Mouse (Mus musculus): ENCODE data around the gene Sbk3. TPM values are rescaled to one million over a fixed set of nuclear protein-coding genes. Genes with fewer than 3 reads are reported as not detected.

The Sbk3 gene
- total and polyA plus RNA-seq, 2 experiments from 2014 or later, result 2.7 to 3.9 TPM

DNA sequence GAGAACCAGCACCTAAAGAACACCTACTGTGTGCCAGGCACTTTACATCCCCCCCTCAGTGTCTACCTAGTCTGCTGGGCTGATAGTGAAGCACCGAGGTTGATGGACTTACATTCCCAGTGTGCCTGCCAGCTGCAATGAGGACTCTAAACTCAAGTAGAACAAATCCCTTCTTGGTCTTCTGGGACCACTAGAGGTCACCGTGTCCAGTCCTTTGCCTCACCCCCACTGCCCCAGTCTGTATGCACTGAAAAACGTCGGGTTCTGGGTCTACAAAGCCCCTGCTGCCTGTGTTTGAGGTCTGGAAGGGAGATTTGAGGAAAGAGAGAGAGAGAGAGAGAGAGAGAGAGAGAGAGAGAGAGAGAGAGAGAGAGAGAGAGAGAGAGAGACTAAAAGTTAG is 46.5 kb downstream of the Sbk3 start:
- DNase-seq (ENCODE audit: low spot score) (no peak), ATAC-seq (ENCODE audit: insufficient read depth, low read depth) (no peak)
- TF ChIP-seq EP300 (IDR thresholded peaks at IDR 0.05; ENCODE audit: low read depth) (no peak), CTCF (IDR thresholded peaks at IDR 0.05; ENCODE audit: low read depth) (no peak)
- Histone ChIP-seq H3K4me2 (ENCODE audit: low read depth, low read length) (peak overlapping the region; percentile 71), H3K4me3 (ENCODE audit: low read depth, low read length) (0 out of 2 replicates have a peak overlapping the region, but pooled peaks have one; percentile 13), H3K4me1 (ENCODE audit: control insufficient read depth, insufficient read depth) (peaks cover 22% of the 10 kb centered on the region), H3K27me3 (ENCODE audit: control insufficient read depth, insufficient read depth, low read length) (no peaks in the 10 kb centered on the region), H3K27ac (ENCODE audit: low read depth) (peak overlapping the region; percentile 59), H3K36me3 (replicated peaks; ENCODE audit: control insufficient read depth, insufficient read depth, low read length) (peaks cover 12% of the 10 kb centered on the region), H3K9ac (replicated peaks; ENCODE audit: low read depth, low read length) (no peak overlapping the region), H3K9me3 (replicated peaks; ENCODE audit: control insufficient read depth, low read length) (no peaks in the 10 kb centered on the region)
- WGBS, result 2% methylated on average over 4 of the region's 4 CpGs

GRCm38 (mm10) chr7:4923586-4924364 is 47.2 kb downstream of the Sbk3 start:
- TF ChIP-seq CTCF (IDR thresholded peaks at IDR 0.05; ENCODE audit: low read depth), result peak; percentile 39
- TF ChIP-seq EP300 (IDR thresholded peaks at IDR 0.05; ENCODE audit: low read depth), result no peak
- H3K4me1 ChIP-seq (ENCODE audit: control insufficient read depth, insufficient read depth), result peaks cover 22% of the 10 kb centered on the region
- 6% methylated on average over 37 of the region's 37 CpGs for WGBS
- H3K9me3 ChIP-seq (replicated peaks; ENCODE audit: control insufficient read depth, low read length), result no peaks in the 10 kb centered on the region
- H3K27me3 ChIP-seq (ENCODE audit: control insufficient read depth, insufficient read depth, low read length), result no peaks in the 10 kb centered on the region
- DNase-seq (ENCODE audit: low spot score), result no peak
- peak overlapping the region; percentile 13 for H3K4me3 ChIP-seq (ENCODE audit: low read depth, low read length)
- H3K9ac ChIP-seq (replicated peaks; ENCODE audit: low read depth, low read length), result 0 out of 2 replicates have a peak overlapping the region, but pooled peaks have one; percentile 11
- H3K27ac ChIP-seq (ENCODE audit: low read depth), result peak overlapping the region; percentile 59
- H3K36me3 ChIP-seq (replicated peaks; ENCODE audit: control insufficient read depth, insufficient read depth, low read length), result peaks cover 19% of the 10 kb centered on the region
- peak overlapping the region; percentile 71 for H3K4me2 ChIP-seq (ENCODE audit: low read depth, low read length)
- peak; percentile 19; the same call in 1 of the 2 replicates for ATAC-seq (ENCODE audit: insufficient read depth, low read depth)

GRCm38 (mm10) chr7:4922931-4923565 is 47.9 kb downstream of the Sbk3 start:
- peak overlapping the region; percentile 32; the same call in 1 of the 2 replicates for H3K9ac ChIP-seq (replicated peaks; ENCODE audit: low read depth, low read length)
- no peak for ATAC-seq (ENCODE audit: insufficient read depth, low read depth)
- 4% methylated on average over 14 of the region's 14 CpGs for WGBS
- H3K36me3 ChIP-seq (replicated peaks; ENCODE audit: control insufficient read depth, insufficient read depth, low read length), result peaks cover 27% of the 10 kb centered on the region
- peaks cover 22% of the 10 kb centered on the region for H3K4me1 ChIP-seq (ENCODE audit: control insufficient read depth, insufficient read depth)
- DNase-seq (ENCODE audit: low spot score), result no peak
- no peaks in the 10 kb centered on the region for H3K9me3 ChIP-seq (replicated peaks; ENCODE audit: control insufficient read depth, low read length)
- TF ChIP-seq CTCF (IDR thresholded peaks at IDR 0.05; ENCODE audit: low read depth) (0 out of 2 replicates have a peak, but pooled peaks have one; percentile 15), EP300 (IDR thresholded peaks at IDR 0.05; ENCODE audit: low read depth) (no peak)
- H3K27me3 ChIP-seq (ENCODE audit: control insufficient read depth, insufficient read depth, low read length), result no peaks in the 10 kb centered on the region
- H3K27ac ChIP-seq (ENCODE audit: low read depth), result peak overlapping the region; percentile 59; the same call in 1 of the 2 replicates
- H3K4me2 ChIP-seq (ENCODE audit: low read depth, low read length), result peak overlapping the region; percentile 71
- peak overlapping the region; percentile 34 for H3K4me3 ChIP-seq (ENCODE audit: low read depth, low read length)

- peak overlapping the region; percentile 34 for H3K4me3 ChIP-seq (ENCODE audit: low read depth, low read length)
- peaks cover 22% of the 10 kb centered on the region for H3K4me1 ChIP-seq (ENCODE audit: control insufficient read depth, insufficient read depth)
- peak overlapping the region; percentile 71 for H3K4me2 ChIP-seq (ENCODE audit: low read depth, low read length)
- ATAC-seq (ENCODE audit: insufficient read depth, low read depth) (peak; percentile 42), DNase-seq (ENCODE audit: low spot score) (peak; percentile 66)
- H3K9me3 ChIP-seq (replicated peaks; ENCODE audit: control insufficient read depth, low read length), result no peaks in the 10 kb centered on the region
- peak overlapping the region; percentile 32; the same call in 1 of the 2 replicates for H3K9ac ChIP-seq (replicated peaks; ENCODE audit: low read depth, low read length)
- no peaks in the 10 kb centered on the region for H3K27me3 ChIP-seq (ENCODE audit: control insufficient read depth, insufficient read depth, low read length)
- 0 out of 2 replicates have a peak overlapping the region, but pooled peaks have one; percentile 18 for H3K27ac ChIP-seq (ENCODE audit: low read depth)
- peaks cover 32% of the 10 kb centered on the region for H3K36me3 ChIP-seq (replicated peaks; ENCODE audit: control insufficient read depth, insufficient read depth, low read length)
- TF ChIP-seq EP300 (IDR thresholded peaks at IDR 0.05; ENCODE audit: low read depth) (no peak), CTCF (IDR thresholded peaks at IDR 0.05; ENCODE audit: low read depth) (no peak)
- 1% methylated on average over 14 of the region's 14 CpGs for WGBS
Observed at GRCm38 (mm10) chr7:4922508-4922907, 48.5 kb downstream of the Sbk3 start.

GRCm38 (mm10) chr7:4921824-4922482 is 49.0 kb downstream of the Sbk3 start, which contains the start of gene Nat14:
Nat14 (plus strand) TSS chr7:4922028.
- no peak for DNase-seq (ENCODE audit: low spot score)
- no peak for TF ChIP-seq CTCF (IDR thresholded peaks at IDR 0.05; ENCODE audit: low read depth)
- no peak for TF ChIP-seq EP300 (IDR thresholded peaks at IDR 0.05; ENCODE audit: low read depth)
- peak within 1 kb of the TSS; percentile 32; the same call in 1 of the 2 replicates for H3K9ac ChIP-seq (replicated peaks; ENCODE audit: low read depth, low read length)
- H3K4me2 ChIP-seq (ENCODE audit: low read depth, low read length), result peak within 1 kb of the TSS; percentile 71
- H3K4me1 ChIP-seq (ENCODE audit: control insufficient read depth, insufficient read depth), result peaks cover 22% of the 10 kb centered on the region
- peak within 1 kb of the TSS; percentile 34 for H3K4me3 ChIP-seq (ENCODE audit: low read depth, low read length)
- peaks cover 32% of the 10 kb centered on the region for H3K36me3 ChIP-seq (replicated peaks; ENCODE audit: control insufficient read depth, insufficient read depth, low read length)
- peak within 1 kb of the TSS; percentile 77 for H3K27ac ChIP-seq (ENCODE audit: low read depth)
- no peaks in the 10 kb centered on the region for H3K27me3 ChIP-seq (ENCODE audit: control insufficient read depth, insufficient read depth, low read length)
- no peak for ATAC-seq (ENCODE audit: insufficient read depth, low read depth)
- WGBS, result 26% methylated on average over 8 of the region's 8 CpGs
- H3K9me3 ChIP-seq (replicated peaks; ENCODE audit: control insufficient read depth, low read length), result no peaks in the 10 kb centered on the region

Measured in heart, postnatal 0 days (tissue).